Mouse (Mus musculus) CD8-positive naive resting alpha-beta T cell, adult 2 months (primary cell): ENCODE results near the gene Eepd1.
A peak's percentile ranks its signal among the peaks of the same experiment; 100 is the strongest.

Source experiments
- DNase-seq, 2 experiments: peaks; one replicate each; pipeline ENCODE4 v3.0.0; 2022; ENCODE audit warnings: low read depth in 2 of 2, low spot score in 2 of 2

Gene Eepd1

DNA sequence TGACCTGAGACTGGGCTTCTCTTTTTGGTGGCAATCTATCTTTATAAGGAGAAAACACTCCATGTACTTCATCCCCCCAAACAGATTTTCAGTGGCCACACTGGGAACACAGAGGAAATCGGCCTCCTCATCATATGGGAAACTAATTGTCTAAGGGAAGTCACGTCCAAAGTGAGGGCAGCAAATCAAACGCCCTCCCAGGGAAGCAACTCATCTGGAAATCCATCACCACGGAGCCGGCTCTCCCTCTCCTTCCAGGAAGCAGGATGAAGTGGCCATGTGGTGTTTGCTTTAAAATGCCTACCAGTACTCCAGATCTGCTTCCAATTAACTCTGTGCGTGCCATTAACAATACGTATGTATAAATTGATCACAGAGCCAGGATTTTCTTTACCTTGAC lies 92.4 kb downstream of the Eepd1 start:
- DNase-seq = no peak

DNA sequence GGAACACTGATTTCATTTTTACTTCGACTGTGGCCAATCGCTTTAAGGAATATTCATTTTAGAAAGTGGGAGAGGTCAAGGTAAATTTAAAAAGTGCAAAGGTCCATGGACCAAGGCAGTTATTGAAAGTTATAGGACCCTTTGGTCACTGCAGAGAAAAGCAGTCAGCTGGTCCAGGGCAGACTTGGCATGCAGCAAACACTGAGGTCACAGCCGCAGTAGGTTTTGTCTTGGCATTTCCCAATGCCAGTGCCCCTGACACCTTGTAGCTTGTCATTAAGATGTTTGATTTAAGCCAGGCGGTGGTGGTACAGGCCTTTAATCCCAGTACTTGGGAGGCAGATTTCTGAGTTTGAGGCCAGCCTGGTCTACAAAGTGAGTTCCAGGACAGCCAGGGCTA lies 92.8 kb downstream of the Eepd1 start:
- DNase-seq = no peak

DNA sequence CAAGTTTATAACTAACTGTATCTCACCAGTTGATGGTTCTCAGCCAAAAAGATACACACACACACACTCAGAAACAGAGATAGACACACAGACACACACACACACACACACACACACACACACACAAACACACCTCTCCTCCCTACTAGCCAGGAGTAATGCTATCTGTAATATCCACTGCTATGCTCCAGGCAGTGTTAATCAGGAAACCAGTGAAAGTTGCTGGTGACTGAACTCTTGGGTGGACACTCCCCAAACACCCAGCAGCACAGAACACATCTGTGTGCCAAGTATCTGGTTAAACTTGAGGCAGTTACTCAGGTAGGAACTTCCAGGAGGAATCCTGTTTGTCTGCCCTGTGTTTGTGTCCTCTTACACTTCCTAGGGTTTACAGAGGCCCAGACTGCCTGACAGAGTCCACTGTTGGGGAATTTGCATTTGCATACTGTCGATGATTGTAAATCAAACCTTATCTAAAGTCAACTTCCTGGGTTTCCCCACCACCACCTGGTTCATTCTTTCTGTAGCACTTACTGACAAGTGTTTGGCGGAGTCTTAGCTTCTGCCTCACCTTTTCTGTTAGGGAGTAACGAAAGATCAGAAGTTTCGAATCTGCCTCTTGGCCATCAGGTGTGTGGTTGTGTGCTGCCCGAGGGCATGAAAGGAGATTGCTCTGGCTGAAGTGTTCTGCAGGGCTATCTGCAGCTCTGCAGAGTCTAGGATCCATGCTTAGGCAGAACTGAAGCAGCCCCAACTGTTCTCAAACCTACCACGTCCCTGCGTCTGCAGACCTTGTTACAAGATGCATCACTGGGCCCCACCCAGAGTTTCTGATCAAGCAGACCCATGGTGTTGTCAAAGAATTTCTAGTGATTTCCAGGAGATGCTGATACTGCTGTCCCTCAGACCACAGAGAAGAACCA lies 97.6 kb downstream of the Eepd1 start:
- DNase-seq = no peak

DNA sequence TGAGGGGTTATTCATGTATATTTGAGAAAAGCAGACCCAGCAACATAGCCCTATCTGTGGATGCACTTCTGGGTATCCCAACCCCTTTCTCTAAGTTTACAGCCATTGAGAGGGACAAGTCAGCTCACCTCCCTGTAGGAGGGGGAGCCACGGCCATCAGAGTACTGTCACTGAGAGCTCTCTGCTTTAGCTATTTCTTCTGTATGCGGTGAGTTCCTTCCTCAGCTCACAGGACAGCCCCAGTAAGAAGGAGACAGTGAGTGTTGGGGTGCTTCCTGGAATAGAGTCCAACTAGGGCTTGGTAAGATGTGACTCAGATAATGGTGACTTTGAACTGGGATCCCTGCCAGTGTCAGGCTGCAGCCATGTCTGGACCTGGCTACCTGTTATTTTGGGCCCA lies 102.3 kb downstream of the Eepd1 start:
- no peak for DNase-seq

DNA sequence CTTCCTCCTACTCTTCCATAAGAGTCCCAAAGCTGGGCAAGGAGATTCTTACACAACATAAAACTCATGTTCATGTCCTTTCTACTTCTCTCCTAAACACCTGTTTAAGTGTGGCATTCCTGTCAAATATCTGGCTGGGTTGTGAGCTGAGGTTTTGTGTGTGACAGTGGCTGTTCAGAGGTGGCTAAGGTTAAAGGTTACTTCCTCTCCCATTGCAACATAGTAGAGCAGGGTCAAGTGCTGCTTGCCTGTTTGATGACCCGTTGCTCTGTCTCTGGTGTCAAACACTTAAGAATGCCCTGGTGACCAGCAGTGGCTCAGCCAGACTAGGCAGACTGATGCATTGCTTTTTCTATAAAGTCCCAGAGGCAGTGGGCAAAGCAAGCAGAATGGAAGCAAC lies 104.3 kb downstream of the Eepd1 start:
- no peak for DNase-seq

DNA sequence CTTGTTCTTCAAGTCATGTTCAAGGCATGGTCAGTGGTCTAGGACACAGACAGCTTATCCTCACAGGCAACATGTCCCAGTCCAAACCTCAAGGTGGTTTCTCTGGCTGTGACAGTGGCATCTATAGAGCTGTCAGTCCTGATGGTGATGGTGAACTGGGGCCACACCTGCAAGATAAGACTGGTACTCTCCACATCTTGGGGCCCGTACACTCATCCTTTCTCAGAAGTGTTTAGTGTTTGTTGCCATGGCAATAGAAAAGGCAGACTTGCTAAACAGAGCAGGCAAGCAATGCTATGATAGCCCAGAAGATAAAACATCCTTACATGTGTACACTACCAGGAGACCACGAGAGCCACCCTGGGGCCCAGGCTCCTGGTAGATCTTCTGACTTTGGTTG lies 107.2 kb downstream of the Eepd1 start:
- no peak for DNase-seq

DNA sequence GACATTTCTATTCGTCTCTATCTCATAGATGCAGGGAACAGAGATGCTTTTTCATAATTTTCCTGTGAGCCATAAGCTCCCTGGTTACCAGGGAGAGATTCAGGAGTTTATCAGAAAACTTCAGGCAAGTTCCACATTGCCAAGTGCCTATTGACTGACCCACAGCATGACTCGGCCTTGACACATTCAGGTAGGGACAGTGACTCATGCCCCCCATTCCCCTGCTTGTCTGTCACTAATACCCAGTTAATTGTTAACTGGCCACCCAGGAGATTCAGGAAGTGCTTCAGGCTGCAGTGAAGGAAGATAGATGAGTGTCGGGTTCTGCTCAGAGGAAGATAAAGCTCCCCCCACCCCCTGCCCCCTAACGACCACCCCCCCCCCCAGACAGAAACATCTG lies 109.4 kb downstream of the Eepd1 start:
- DNase-seq = no peak

DNA sequence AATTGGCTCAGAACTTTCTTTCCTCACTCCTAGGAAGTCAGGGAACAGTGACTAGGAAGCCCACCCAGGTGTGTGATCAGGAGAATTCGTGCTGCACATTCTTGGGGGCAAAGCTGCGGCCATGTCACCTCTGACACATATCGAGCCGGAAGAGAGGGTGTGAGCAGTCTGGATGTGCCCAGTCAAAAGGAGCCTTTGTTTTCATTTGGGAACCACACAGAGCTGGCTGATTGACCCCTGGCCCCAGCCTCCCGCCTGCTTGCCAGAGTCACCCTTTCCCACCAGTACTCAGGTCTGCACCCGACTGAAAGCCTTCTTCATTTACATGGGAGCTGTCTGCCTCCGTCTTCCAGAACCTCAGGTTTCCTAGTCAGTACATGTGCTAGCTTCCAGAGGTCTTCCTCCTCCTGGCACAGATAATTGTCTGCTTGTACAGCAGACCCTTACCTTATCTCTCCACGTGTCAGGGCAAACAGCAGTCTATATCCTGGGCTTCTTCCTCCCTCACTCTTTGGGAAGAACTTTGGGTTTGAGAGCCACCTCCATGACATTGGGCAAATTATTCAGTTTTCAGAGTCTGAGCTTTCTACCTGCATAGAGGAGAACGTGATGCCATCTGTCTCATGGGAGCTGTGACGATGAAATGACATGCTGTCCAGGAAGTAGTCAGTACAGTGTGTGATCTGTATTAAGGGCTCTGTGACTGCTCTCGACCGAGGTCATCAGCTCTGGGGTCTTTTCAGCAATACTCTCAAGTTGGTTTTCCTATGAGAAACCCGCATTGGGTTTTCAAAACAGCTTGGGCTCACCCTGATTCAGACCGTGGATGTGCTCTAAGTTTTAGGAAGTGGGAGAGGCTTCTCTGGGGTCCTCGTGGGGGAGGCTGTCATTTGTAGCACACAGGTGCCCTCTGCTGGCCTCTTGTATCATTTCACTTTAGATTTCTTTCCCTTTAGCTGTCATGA lies 110.3 kb downstream of the Eepd1 start:
- DNase-seq = peak; percentile 15 to 42

DNA sequence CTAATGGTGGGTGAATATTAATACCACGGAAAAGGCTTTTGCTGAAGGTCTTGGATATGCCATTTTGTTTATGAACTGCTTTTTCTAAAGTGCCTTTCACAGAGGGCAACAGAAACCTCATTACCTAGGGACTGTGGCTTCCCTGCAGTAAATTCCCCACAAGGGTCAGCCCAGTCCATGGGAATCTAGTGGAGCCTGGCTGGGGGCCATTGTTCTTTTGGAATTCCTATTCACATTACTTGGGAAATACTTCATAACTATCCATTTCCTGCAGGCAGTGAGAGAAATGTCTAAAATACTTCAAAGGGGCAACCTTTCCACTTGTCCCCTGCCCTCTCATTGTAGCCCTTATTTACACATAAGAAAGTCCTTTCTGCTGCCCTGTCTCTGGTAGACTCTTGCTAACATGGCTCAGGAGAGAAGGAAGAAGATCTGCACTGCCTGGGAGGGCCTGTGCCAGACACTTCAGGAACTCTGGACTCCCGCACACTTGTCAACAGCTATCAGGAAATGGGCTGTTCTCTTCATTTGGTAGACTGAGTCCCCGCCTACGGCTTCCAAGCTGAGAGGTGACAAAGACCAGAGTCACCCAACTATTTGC lies 111.1 kb downstream of the Eepd1 start:
- DNase-seq = no peak

DNA sequence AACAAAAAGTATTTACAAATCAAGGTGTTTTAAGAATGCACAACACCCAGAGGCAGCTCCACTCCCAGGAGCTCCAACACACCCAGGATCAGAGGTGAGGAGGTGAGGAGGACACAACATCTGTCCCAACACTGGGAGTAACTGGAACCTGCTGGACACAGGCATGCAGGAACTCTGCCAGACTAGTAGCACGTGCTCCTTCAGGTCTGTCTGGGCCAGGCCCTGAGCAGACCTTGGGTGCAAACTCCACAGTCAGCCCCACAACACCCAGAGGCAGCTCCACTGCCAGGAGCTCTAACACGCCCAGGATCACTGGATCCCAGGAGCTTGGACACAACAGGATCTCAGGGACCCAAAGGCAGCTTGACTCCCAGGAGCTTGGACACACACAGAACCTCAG lies 143.4 kb downstream of the Eepd1 start:
- no peak for DNase-seq

DNA sequence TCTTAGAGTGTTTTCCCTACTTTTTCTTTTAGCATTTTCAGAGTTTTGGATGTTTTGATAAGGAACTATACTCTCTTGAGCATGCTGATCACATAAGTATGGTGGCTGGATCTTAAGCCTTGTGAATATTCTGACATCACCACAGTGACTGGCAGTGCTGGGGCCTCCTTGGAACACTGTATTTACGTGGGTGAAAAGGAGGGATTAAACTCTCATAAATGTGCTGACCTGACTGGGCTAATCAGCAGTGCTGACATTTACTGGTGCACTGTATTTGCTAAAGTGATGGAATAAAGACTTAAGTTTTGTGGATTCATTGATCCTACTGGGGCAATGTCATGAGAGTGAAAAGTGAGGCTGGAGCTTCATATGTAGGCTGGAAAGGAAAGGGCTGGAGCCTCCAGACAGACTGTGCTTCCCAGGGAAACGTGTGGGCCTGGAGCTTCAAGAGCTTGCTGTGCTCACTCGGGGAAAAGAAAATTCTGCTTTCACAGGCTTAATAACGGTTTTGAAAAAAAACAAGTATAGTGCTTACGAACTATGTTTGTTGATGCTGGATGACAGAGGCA lies 148.3 kb downstream of the Eepd1 start:
- no peak for DNase-seq
